Mouse (Mus musculus) midbrain, postnatal 0 days (tissue): ENCODE data around the gene Nusap1. TPM values are rescaled to one million over a fixed set of nuclear protein-coding genes. Genes with fewer than 3 reads are reported as not detected.
"Not testable (repeated sequence)": the region's sequence is repeated elsewhere in the genome, so short reads cannot be mapped to it uniquely, and the experiment has no call there.

Experiments
- ATAC-seq: fragments of 200-750 bp; cut with Nextera tagmentation; 2 replicates; pipeline ENCODE4 v1.8.0; 2017; ENCODE audit warnings: moderate number of reproducible peaks, mild to moderate bottlenecking, moderate TSS enrichment, moderate library complexity; ENCODE audit not compliant: low FRiP score
- DNase-seq: peaks from one replicate; pipeline ENCODE4 v3.0.0-alpha.2; 2015; ENCODE audit warnings: low spot score
- H3K27ac ChIP-seq: fragments of 300-500 bp; sonication (generic); 2 replicates; pipeline ENCODE4 v1.5.1; 2014; ENCODE audit warnings: low read depth, mild to moderate bottlenecking, low read length, mixed read lengths
- H3K27me3 ChIP-seq: fragments of 300-500 bp; sonication (generic); 2 replicates; pipeline ENCODE4 v1.6.1; 2014; ENCODE audit warnings: low read length, control low read depth, mixed read lengths; ENCODE audit not compliant: insufficient read depth
- H3K36me3 ChIP-seq: fragments of 300-500 bp; sonication (generic); 2 replicates; pipeline ENCODE4 v1.6.1; 2014; ENCODE audit warnings: low read length, control low read depth, mixed read lengths; ENCODE audit not compliant: insufficient read depth
- H3K4me1 ChIP-seq: fragments of 300-500 bp; sonication (generic); 2 replicates; pipeline ENCODE4 v1.6.1; 2014; ENCODE audit warnings: mild to moderate bottlenecking, control low read depth, antibody characterized with exemption, low read length, mixed read lengths; ENCODE audit not compliant: insufficient read depth
- H3K4me2 ChIP-seq: fragments of 300-500 bp; sonication (generic); 2 replicates; pipeline ENCODE4 v1.6.1; 2014; ENCODE audit warnings: low read depth, mild to moderate bottlenecking, low read length, mixed read lengths; ENCODE audit not compliant: poor library complexity, severe bottlenecking
- H3K4me3 ChIP-seq: fragments of 300-500 bp; sonication (generic); 2 replicates; pipeline ENCODE4 v1.5.1; 2014; ENCODE audit warnings: low read depth, mild to moderate bottlenecking, low read length, moderate library complexity
- H3K9ac ChIP-seq: fragments of 300-500 bp; sonication (generic); replicated peaks from 2 replicates; pipeline ENCODE4 v1.6.1; 2014; ENCODE audit warnings: mild to moderate bottlenecking, low read length, moderate library complexity, mixed read lengths; ENCODE audit not compliant: poor library complexity, severe bottlenecking
- H3K9me3 ChIP-seq: fragments of 300-500 bp; sonication (generic); 2 replicates; pipeline ENCODE4 v1.6.1; 2016; ENCODE audit warnings: low read length, control low read depth
- CTCF ChIP-seq: IDR thresholded peaks from 2 replicates; pipeline ENCODE4 v1.5.1; 2016; ENCODE audit warnings: antibody characterized with exemption, mild to moderate bottlenecking
- WGBS: fragments of 180-500 bp; shearing (Covaris S2); extraction: QIAGEN DNeasy Blood & Tissue Kit; methylation state at CpG from one replicate; pipeline ENCODE4 v1.1.7; 2014; 5-methylcytosine and 5-hydroxymethylcytosine counted together
- polyA plus RNA-seq: library from polyadenylated mRNA; unstranded; fragments of >200 nt; fragmentation: Nextera tagmentation; extraction: Ambion mirVana; gene quantifications from 2 replicates; pipeline ENCODE4 v1.2.1, GENCODE M21; 2015
- total RNA-seq: library from RNA; depleted of rRNA; stranded (reverse); fragments of >200 nt; gene quantifications from 2 replicates; pipeline ENCODE4 v1.2.3, GENCODE M21; 2014

The Nusap1 gene
- total and polyA plus RNA-seq, 2 experiments from 2014 or later: 4.8 to 6.3 TPM

- no peak overlapping the region for H3K4me2 ChIP-seq
- H3K4me1 ChIP-seq: no peaks in the 10 kb centered on the region
- no peaks in the 10 kb centered on the region for H3K27me3 ChIP-seq
- no peak overlapping the region for H3K9ac ChIP-seq
- no peak for DNase-seq
- H3K9me3 ChIP-seq: no peaks in the 10 kb centered on the region
- ATAC-seq: no peak
- no peak overlapping the region for H3K27ac ChIP-seq
- 0 out of 2 replicates have a peak, but pooled peaks cover 3% of the 10 kb centered on the region for H3K36me3 ChIP-seq
- WGBS: 97% methylated on average over 3 of the region's 3 CpGs
- no peak overlapping the region for H3K4me3 ChIP-seq
- peak; percentile 37 for TF ChIP-seq CTCF
Measured at GRCm38 (mm10) chr2:119591247-119591646, 26.9 kb upstream of the Nusap1 start.

DNA sequence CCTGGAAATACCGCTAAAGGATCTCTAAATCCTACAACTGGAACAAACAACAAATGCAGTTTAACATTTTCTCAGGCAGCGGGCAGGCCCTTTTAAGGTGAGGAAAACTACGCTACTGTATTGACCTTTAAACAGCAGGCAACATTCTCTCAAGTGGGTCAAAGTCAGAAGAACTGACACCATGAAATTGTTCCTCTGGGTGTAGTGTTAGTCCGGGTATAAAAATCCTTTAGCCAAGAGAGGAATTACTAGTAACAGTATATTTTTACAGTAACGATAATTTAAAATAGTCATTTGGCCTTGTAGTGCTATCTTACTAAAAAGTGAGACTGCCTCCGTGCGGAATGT is 24.4 kb upstream of the Nusap1 start:
- ATAC-seq: peak; percentile 25; the same call in 1 of the 2 replicates
- H3K36me3 ChIP-seq: peaks cover 12% of the 10 kb centered on the region; the same call in 1 of the 2 replicates
- H3K9ac ChIP-seq: no peak overlapping the region
- H3K4me2 ChIP-seq: peak overlapping the region; percentile 60
- H3K27ac ChIP-seq: peak overlapping the region; percentile 83
- H3K4me3 ChIP-seq: peak overlapping the region; percentile 95
- H3K4me1 ChIP-seq: no peaks in the 10 kb centered on the region
- DNase-seq: no peak
- peak; percentile 45; the same call in 1 of the 2 replicates for TF ChIP-seq CTCF
- 5% methylated on average over 7 of the region's 7 CpGs for WGBS
- H3K27me3 ChIP-seq: no peaks in the 10 kb centered on the region
- no peaks in the 10 kb centered on the region for H3K9me3 ChIP-seq

- ATAC-seq (peak; percentile 98), DNase-seq (peak; percentile 98)
- TF ChIP-seq CTCF: no peak; the same call in 1 of the 2 replicates
- peaks cover 12% of the 10 kb centered on the region; the same call in 1 of the 2 replicates for H3K36me3 ChIP-seq
- peak overlapping the region; percentile 60 for H3K4me2 ChIP-seq
- peak overlapping the region; percentile 92 for H3K9ac ChIP-seq
- H3K4me1 ChIP-seq: no peaks in the 10 kb centered on the region
- H3K27ac ChIP-seq: peak overlapping the region; percentile 83
- H3K4me3 ChIP-seq: peak overlapping the region; percentile 95
- no peaks in the 10 kb centered on the region for H3K27me3 ChIP-seq
- no peaks in the 10 kb centered on the region for H3K9me3 ChIP-seq
- under 1% methylated on average over 56 of the region's 61 CpGs for WGBS
Measured at GRCm38 (mm10) chr2:119594113-119594981, 23.8 kb upstream of the Nusap1 start.

DNA sequence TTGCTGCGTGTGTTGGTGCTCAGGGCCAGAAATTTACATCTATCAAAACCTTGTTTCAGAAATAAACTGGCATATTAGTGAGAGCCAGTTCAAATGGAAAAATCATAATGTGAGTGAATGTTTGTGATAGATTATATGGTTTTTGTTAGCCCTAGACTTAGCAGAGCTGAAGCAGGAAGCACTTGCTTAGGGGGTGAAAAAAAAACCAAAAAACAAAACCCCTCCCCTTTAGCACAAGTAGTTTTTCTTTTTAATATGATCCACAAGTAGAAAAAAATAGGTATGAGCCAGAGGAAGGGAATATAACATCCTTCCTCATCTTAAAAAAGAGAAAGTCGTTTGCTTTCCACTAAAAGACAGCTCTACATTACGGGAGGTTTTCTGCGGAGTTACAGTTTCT is 22.8 kb upstream of the Nusap1 start:
- no peaks in the 10 kb centered on the region for H3K27me3 ChIP-seq
- TF ChIP-seq CTCF: no peak
- H3K36me3 ChIP-seq: peaks cover 15% of the 10 kb centered on the region
- H3K27ac ChIP-seq: no peak overlapping the region
- ATAC-seq (no peak), DNase-seq (no peak)
- peak overlapping the region; percentile 60 for H3K4me2 ChIP-seq
- no peaks in the 10 kb centered on the region for H3K4me1 ChIP-seq
- H3K4me3 ChIP-seq: peak overlapping the region; percentile 95
- H3K9me3 ChIP-seq: no peaks in the 10 kb centered on the region
- H3K9ac ChIP-seq: peak overlapping the region; percentile 92
- WGBS: 37% methylated on average over 4 of the region's 4 CpGs

DNA sequence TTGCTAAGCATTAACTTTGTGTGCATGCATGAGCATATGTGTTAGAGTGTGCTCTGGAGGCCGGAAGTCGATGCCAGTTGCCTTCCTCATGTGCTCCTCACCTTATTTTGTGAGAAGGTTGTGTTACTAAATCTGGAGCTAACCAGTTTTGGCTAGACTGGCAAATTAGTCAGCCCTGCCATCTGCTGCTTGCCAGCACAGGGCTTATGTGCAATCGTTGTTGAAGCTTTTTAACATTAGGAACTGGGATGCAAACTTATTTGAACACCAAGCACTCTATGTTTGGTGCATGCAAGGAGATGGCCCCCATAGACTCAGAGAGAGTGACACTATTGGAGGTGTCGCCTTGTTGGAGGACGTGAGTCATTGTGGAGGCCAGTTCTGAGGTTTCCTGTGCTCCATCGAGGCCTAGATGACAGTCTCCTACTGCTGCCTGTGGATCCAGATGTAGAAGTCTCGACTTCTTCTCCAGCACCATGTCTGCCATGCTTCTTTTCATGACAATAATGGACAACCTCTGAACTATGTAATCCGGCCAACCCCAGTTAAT is 21.2 kb upstream of the Nusap1 start:
- Histone ChIP-seq H3K4me2 (no peak overlapping the region), H3K9me3 (no peaks in the 10 kb centered on the region), H3K4me3 (no peak overlapping the region), H3K9ac (no peak overlapping the region), H3K36me3 (peaks cover 14% of the 10 kb centered on the region), H3K27me3 (no peaks in the 10 kb centered on the region), H3K4me1 (no peaks in the 10 kb centered on the region), H3K27ac (no peak overlapping the region)
- no peak for DNase-seq
- TF ChIP-seq CTCF: no peak
- ATAC-seq: no peak
- 93% methylated on average over 8 of the region's 8 CpGs for WGBS

- Histone ChIP-seq H3K9me3 (no peaks in the 10 kb centered on the region), H3K27me3 (no peaks in the 10 kb centered on the region), H3K4me3 (no peak overlapping the region), H3K4me1 (no peaks in the 10 kb centered on the region), H3K27ac (no peak overlapping the region), H3K4me2 (no peak overlapping the region), H3K9ac (no peak overlapping the region), H3K36me3 (peaks cover 21% of the 10 kb centered on the region)
- no peak for ATAC-seq
- 81% methylated on average over 4 of the region's 4 CpGs for WGBS
- TF ChIP-seq CTCF: no peak
- DNase-seq: no peak
Measured at GRCm38 (mm10) chr2:119601027-119601426, 17.1 kb upstream of the Nusap1 start.

GRCm38 (mm10) chr2:119601575-119601974 is 16.5 kb upstream of the Nusap1 start:
- not testable (repeated sequence) for ATAC-seq, H3K4me1 ChIP-seq, H3K4me3 ChIP-seq, DNase-seq, H3K9ac ChIP-seq, H3K27ac ChIP-seq, H3K27me3 ChIP-seq, H3K9me3 ChIP-seq, H3K4me2 ChIP-seq
- 91% methylated on average over 3 of the region's 3 CpGs for WGBS
- peaks cover 21% of the 10 kb centered on the region for H3K36me3 ChIP-seq
